Mouse (Mus musculus) 3134 (cell line): ENCODE measurements around the gene Wnk2.

Experiments
- DNase-seq: peaks from one replicate; pipeline ENCODE4 v3.0.0-alpha.2; 2011; ENCODE audit warnings: low spot score; ENCODE audit not compliant: insufficient read length; ENCODE audit errors: extremely low read depth

The Wnk2 gene

GRCm38 (mm10) chr13:49144451-49144850, 3.4 kb downstream of the Wnk2 start:
- no peak for DNase-seq

- no peak for DNase-seq
Observed at GRCm38 (mm10) chr13:49143323-49143722, 4.5 kb downstream of the Wnk2 start.

GRCm38 (mm10) chr13:49142396-49142795, 5.4 kb downstream of the Wnk2 start:
- DNase-seq = no peak

GRCm38 (mm10) chr13:49140567-49140966, 7.2 kb downstream of the Wnk2 start:
- DNase-seq = no peak

GRCm38 (mm10) chr13:49134491-49134890, 13.3 kb downstream of the Wnk2 start:
- DNase-seq = no peak

GRCm38 (mm10) chr13:49133125-49133524, 14.7 kb downstream of the Wnk2 start:
- DNase-seq = no peak

GRCm38 (mm10) chr13:49131946-49132687, 15.7 kb downstream of the Wnk2 start:
- no peak for DNase-seq

- DNase-seq = no peak
Observed at GRCm38 (mm10) chr13:49131342-49131855, 16.4 kb downstream of the Wnk2 start.

GRCm38 (mm10) chr13:49129845-49130244, 18.0 kb downstream of the Wnk2 start:
- DNase-seq = no peak

GRCm38 (mm10) chr13:49129154-49129553, 18.7 kb downstream of the Wnk2 start:
- DNase-seq = no peak

GRCm38 (mm10) chr13:49127844-49128631, 19.8 kb downstream of the Wnk2 start:
- no peak for DNase-seq

GRCm38 (mm10) chr13:49122106-49122505, 25.7 kb downstream of the Wnk2 start:
- DNase-seq = no peak

GRCm38 (mm10) chr13:49117563-49117962, 30.3 kb downstream of the Wnk2 start:
- DNase-seq = no peak

GRCm38 (mm10) chr13:49114921-49115320, 32.9 kb downstream of the Wnk2 start:
- DNase-seq = no peak

- DNase-seq = no peak
Observed at GRCm38 (mm10) chr13:49114116-49114515, 33.7 kb downstream of the Wnk2 start.

GRCm38 (mm10) chr13:49113345-49113744, 34.5 kb downstream of the Wnk2 start:
- DNase-seq = no peak

GRCm38 (mm10) chr13:49112652-49113051, 35.2 kb downstream of the Wnk2 start:
- no peak for DNase-seq

- no peak for DNase-seq
Observed at GRCm38 (mm10) chr13:49109665-49110064, 38.1 kb downstream of the Wnk2 start.

GRCm38 (mm10) chr13:49108119-49108846, 39.5 kb downstream of the Wnk2 start:
- no peak for DNase-seq

GRCm38 (mm10) chr13:49103913-49104312, 43.9 kb downstream of the Wnk2 start:
- DNase-seq = no peak

GRCm38 (mm10) chr13:49103235-49103634, 44.6 kb downstream of the Wnk2 start:
- no peak for DNase-seq
